Mouse (Mus musculus) hematopoietic stem cell, adult 5-6 weeks (primary cell): ENCODE results near the gene Adar. TPM values are rescaled to one million over a fixed set of nuclear protein-coding genes. Genes with fewer than 3 reads are reported as not detected.

ENCODE experiments used
- ATAC-seq, 2 experiments: fragments of 125-278 bp in 1 of 2; replicated peaks in 1 of 2; 2 replicates each; pipeline ENCODE4 v1.8.0; 2016 to 2017; ENCODE audit warnings: inconsistent platforms in 2 of 2, mild to moderate bottlenecking in 2 of 2, moderate number of reproducible peaks in 2 of 2, low read depth in 1 of 2, moderate TSS enrichment in 1 of 2; ENCODE audit not compliant: low FRiP score in 2 of 2, poor library complexity in 2 of 2, severe bottlenecking in 2 of 2, insufficient read depth in 1 of 2, low TSS enrichment in 1 of 2
- total RNA-seq: library from RNA; stranded (forward); fragments of 172-1452, 232-1000 nt; gene quantifications from 2 replicates; pipeline ENCODE4 v1.2.3, GENCODE M21; 2017

Adar gene
- 34.2 and 56.2 TPM in 2 replicates for total RNA-seq

DNA sequence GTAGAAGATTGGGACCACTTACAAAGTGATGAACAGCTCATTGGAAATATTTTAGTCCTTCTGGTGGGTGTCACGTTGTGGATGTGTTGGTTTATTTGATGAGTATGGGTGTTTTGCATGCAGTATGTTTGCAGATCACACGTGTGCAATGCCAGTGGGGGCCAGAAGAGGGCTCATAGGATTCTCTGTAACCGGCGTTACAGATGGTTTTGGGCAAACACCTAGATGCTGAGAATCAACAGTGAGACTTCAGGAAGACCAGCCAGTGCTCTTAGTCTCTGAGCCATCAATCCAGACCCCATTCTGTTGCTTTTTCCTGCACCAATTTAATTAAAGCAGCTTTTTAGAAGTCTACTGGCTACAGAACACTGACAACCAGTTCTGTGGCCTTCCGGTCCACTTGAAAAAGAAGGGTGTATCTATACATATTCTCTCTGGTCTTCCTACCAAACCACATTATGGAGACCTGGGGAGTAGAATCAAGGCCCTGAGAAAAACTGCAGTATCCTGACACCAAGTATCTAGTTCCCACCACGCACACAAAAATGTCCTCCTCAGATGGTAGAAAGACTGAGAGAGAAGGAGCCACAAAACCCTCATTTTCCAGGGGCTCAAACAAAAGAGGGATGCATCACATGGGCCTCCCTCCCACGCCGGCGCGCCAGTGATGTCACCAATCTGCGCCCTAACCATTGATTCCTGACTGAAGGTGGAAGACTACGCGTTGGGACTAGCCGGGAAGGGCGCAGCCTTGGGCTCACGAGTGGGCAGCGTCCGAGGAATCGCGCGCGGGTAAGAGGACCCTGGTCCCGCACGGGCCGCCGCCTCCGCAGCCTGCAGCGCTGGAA lies at the start of gene Adar:
Gene Adar (plus strand): TSS at position 664 of the 848 bp plus-strand sequence.
- peak; percentile 84 to 87 for ATAC-seq

- ATAC-seq = no peak
Measured at GRCm38 (mm10) chr3:89667131-89667530, 47.7 kb upstream of the Adar start.

DNA sequence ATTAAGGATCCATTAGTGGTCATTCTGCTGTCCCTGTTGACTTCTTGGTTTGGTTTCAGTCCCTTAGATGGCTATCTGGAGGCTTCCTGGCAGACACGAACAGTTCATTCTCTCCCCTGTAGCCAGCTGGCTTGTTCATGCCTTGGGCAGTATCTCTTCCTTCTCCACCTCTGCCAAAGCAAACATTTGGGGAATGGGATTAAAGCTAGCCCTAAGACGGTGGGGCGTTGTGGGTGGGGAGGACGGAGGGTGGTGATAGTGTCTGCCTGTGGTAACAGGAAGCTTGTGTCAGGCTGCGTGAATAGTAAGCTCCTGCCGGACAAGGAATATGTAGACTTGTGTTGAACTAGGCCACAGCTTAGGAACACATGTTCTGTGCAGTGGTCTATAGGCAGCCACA lies 43.5 kb upstream of the Adar start:
- ATAC-seq = no peak

DNA sequence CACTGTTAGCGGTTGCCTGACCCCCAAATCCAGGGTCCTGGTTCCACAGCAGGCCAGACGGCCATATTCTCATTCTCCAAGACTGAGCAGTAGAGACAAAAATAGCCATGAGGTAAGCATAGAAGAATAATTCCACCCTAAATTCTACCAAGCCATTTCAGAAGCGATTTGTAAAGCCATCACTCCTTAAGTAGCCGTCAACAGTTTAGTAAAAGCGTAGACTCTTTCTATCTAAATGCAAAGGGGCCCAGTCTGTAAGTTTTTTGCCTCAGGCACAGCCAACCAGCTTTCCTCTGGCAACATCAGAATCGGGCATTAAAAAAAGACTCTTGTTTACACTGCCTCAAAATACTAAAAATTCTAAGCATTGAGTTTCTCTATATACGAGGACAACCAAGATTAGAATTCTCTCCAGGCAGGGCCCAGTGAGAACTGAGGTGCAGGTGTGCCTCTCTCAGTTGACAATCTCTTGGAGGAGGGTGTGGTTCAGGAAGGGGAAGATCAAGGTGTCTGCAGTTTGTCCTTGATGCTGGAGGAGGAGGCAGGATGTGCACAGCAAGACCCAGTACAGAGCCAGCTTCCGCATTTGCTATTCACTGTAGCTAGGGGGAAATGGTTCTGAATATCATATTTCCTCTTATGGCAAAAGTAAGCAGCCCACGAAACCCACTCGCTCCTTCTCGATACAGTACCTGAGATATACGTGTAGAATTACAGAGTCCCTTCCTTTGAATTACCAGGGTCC lies 42.1 kb upstream of the Adar start:
- ATAC-seq = peak; percentile 60 to 65

GRCm38 (mm10) chr3:89677617-89678016 lies 37.2 kb upstream of the Adar start:
- ATAC-seq = no peak

GRCm38 (mm10) chr3:89686031-89686430 lies 28.8 kb upstream of the Adar start:
- no peak for ATAC-seq

GRCm38 (mm10) chr3:89688694-89689581 lies 25.9 kb upstream of the Adar start:
- peak; percentile 77 to 95 for ATAC-seq

DNA sequence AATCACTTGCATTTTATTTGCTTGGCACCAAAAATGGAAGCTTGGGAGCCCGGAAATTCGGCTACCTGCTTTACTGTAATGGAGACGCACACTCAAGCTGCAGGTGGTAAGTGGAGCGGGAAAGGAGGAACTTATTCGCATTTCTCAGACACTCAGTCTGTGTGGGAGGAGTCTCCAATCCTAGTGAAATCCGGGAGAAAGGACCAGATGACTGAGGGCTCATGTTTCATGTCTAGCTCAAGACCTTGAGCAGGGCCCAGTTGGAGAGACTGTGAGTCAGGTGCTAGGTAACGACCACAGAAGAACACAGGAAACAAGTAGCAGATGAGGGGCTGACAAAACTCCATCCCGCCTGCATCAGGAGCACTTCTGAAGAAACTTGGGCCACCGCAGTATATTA lies 23.0 kb upstream of the Adar start:
- no peak for ATAC-seq

DNA sequence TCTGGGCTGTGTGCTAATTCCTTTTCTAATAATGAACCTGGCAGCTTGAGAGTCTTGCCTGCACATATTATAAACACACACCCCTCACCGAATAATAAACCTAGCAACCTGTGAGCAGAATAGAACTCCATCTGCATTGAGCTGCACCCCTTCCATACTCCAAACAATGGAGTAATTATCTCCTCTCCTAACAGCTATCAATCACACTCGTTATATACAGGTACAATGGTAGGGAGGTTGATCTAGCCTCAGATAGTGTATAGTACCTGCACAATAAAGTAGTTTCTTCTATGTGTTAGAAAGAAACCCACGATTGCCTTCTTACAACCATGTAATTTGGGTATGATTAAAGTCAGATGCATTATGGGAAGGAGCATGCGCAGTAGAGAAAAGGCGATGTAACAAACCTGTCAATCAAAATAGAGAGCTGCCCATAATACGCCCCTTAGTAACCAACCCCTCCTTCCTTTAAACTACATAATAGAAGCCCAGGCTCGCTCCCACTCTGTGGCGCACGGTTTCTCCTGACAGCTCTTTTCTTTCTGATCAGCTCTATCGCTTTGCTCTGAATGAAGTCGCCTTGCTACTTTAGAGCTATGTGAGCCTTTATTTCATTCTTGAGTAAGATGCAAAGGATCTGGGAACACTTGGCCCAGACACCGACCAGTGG lies 18.5 kb upstream of the Adar start:
- no peak for ATAC-seq

- ATAC-seq = no peak
Measured at GRCm38 (mm10) chr3:89698958-89699357, 15.9 kb upstream of the Adar start.

DNA sequence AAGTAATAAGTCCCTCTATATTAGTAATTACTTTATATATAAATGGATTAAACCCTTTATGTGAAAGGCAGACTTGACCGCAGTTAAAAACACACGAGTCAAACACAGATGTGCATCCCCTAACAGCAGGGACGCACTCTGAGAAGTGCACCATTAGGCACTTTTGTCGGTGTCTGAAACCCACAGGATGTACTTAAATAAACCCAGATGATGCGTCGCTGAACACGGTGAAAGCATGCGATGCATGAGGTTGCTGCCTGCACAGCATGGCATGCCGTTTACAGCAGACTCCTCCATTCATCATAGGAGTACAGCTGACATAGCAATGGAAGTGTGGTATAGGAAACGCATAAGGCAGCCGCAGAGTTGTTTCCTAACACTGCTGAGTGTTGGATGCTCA lies 14.4 kb upstream of the Adar start:
- ATAC-seq = no peak

DNA sequence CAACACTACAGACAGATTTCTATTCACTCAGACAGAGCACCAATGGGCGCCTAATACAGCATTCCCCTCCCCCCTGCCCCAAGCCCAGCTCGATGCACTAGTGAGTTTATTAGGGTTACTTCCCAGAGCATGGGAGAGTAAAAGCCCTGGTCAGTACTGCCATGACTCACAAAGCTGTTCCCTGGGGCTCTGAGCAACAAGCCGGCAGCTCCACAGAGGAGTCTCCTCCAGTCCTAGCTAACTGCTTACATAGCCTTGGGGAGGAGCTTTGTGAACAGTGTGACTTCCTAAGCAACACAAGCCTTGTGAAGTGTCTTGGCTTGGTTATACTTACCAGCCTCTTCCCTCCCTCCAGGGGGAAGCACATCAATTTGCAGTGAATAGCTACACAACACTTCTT lies 11.2 kb upstream of the Adar start:
- ATAC-seq = no peak

DNA sequence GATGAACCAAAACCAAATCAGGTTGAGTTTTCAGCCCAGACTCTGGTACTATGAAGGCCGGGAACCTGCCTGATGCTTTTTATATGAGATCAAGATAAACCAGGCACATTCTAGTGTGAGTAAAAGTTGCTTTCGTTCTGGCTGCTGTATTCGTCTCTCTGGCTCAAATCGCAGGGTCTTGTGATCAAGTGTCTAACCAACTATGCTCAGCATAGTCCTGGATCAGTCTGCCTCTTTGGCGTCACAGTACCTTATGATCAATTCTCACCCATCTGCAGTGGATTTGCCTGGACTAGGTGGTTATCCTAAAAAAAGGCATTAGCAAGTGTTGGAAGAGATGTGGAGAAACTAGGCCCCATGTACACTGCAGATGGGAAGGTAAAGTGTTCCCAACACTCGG lies 10.8 kb upstream of the Adar start:
- ATAC-seq = no peak

- peak; percentile 14 to 15; a peak in 1 of 4 replicates for ATAC-seq
Measured at GRCm38 (mm10) chr3:89715207-89715966, 565 bp downstream of the Adar start.

GRCm38 (mm10) chr3:89715967-89716256 lies 1.1 kb downstream of the Adar start:
- no peak for ATAC-seq

DNA sequence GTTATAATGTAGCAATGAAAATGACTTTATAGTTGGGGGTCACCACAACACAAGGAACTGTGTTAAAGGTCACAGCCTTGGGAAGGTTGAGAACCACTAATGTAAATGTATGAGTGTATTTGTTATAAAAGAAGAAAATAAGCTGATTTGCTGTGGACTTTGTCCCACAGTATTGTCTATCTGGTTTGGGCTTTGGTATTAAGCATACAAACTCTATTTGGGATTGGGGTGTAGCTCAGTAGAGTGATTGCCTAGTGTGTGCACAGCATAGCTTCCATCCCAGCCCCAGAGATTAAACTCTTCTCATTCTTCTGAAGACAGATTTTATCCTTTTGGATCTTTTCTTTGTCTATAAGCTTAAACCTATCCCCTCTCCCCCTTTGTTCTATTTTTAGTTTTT lies 7.2 kb downstream of the Adar start:
- no peak for ATAC-seq
